Mouse (Mus musculus): ENCODE measurements around the gene Mthfsl.
"Not testable (repeated sequence)": the region's sequence is repeated elsewhere in the genome, so short reads cannot be mapped to it uniquely, and the experiment has no call there.

Mthfsl gene

GRCm38 (mm10) chr9:88719989-88720537, at the start of gene Mthfsl:
Gene Mthfsl (minus strand): TSS chr9:88720296.
- peak; percentile 13 for DNase-seq (ENCODE audit: low spot score)

GRCm38 (mm10) chr9:88769470-88769869, 49.4 kb upstream of the Mthfsl start:
- DNase-seq (ENCODE audit: low spot score) = not testable (repeated sequence)

GRCm38 (mm10) chr9:88746687-88747086, 26.6 kb upstream of the Mthfsl start:
- DNase-seq (ENCODE audit: low spot score) = not testable (repeated sequence)

GRCm38 (mm10) chr9:88746046-88746445, 25.9 kb upstream of the Mthfsl start:
- not testable (repeated sequence) for DNase-seq (ENCODE audit: low spot score)

- not testable (repeated sequence) for DNase-seq (ENCODE audit: low spot score)
Measured at GRCm38 (mm10) chr9:88735289-88735688, 15.2 kb upstream of the Mthfsl start.

GRCm38 (mm10) chr9:88733182-88733581, 13.1 kb upstream of the Mthfsl start:
- DNase-seq (ENCODE audit: low spot score) = not testable (repeated sequence)

- DNase-seq (ENCODE audit: low spot score) = not testable (repeated sequence)
Measured at GRCm38 (mm10) chr9:88732334-88732733, 12.2 kb upstream of the Mthfsl start.

GRCm38 (mm10) chr9:88731728-88732127, 11.6 kb upstream of the Mthfsl start, which contains the start of gene Bcl2a1d:
Gene Bcl2a1d (minus strand): TSS chr9:88731914.
- not testable (repeated sequence) for DNase-seq (ENCODE audit: low spot score)

GRCm38 (mm10) chr9:88728311-88728710, 8.2 kb upstream of the Mthfsl start:
- not testable (repeated sequence) for DNase-seq (ENCODE audit: low spot score)

GRCm38 (mm10) chr9:88721628-88722027, 1.5 kb upstream of the Mthfsl start:
- not testable (repeated sequence) for DNase-seq (ENCODE audit: low spot score)

GRCm38 (mm10) chr9:88719073-88719921, 799 bp downstream of the Mthfsl start:
- not testable (repeated sequence) for DNase-seq (ENCODE audit: low spot score)

- DNase-seq (ENCODE audit: low spot score) = not testable (repeated sequence)
Measured at GRCm38 (mm10) chr9:88718593-88718992, 1.5 kb downstream of the Mthfsl start.

GRCm38 (mm10) chr9:88718140-88718539, 2.0 kb downstream of the Mthfsl start:
- not testable (repeated sequence) for DNase-seq (ENCODE audit: low spot score)

GRCm38 (mm10) chr9:88714515-88714914, 5.6 kb downstream of the Mthfsl start:
- not testable (repeated sequence) for DNase-seq (ENCODE audit: low spot score)

GRCm38 (mm10) chr9:88712164-88712749, 7.8 kb downstream of the Mthfsl start:
- not testable (repeated sequence) for DNase-seq (ENCODE audit: low spot score)

GRCm38 (mm10) chr9:88710910-88711438, 9.1 kb downstream of the Mthfsl start:
- DNase-seq (ENCODE audit: low spot score) = not testable (repeated sequence)

GRCm38 (mm10) chr9:88710439-88710838, 9.7 kb downstream of the Mthfsl start:
- not testable (repeated sequence) for DNase-seq (ENCODE audit: low spot score)

- DNase-seq (ENCODE audit: low spot score) = not testable (repeated sequence)
Measured at GRCm38 (mm10) chr9:88709794-88710193, 10.3 kb downstream of the Mthfsl start.

GRCm38 (mm10) chr9:88709304-88709703, 10.8 kb downstream of the Mthfsl start:
- DNase-seq (ENCODE audit: low spot score) = no peak

- DNase-seq (ENCODE audit: low spot score) = no peak
Measured at GRCm38 (mm10) chr9:88706700-88707099, 13.4 kb downstream of the Mthfsl start.

GRCm38 (mm10) chr9:88705157-88705556, 14.9 kb downstream of the Mthfsl start:
- DNase-seq (ENCODE audit: low spot score) = not testable (repeated sequence)

- DNase-seq (ENCODE audit: low spot score) = not testable (repeated sequence)
Measured at GRCm38 (mm10) chr9:88698746-88699145, 21.4 kb downstream of the Mthfsl start.
